Mouse (Mus musculus) erythroblast, embryonic 14.5 days (primary cell): ENCODE data around the gene Txndc17. TPM values are rescaled to one million over a fixed set of nuclear protein-coding genes. Genes with fewer than 3 reads are reported as not detected.

ENCODE experiments used
- H3K27me3 ChIP-seq: 2 replicates; pipeline ENCODE4 v1.6.1; 2012; ENCODE audit warnings: inconsistent platforms; ENCODE audit not compliant: control insufficient read depth
- H3K36me3 ChIP-seq: 2 replicates; pipeline ENCODE4 v1.6.1; 2012; ENCODE audit warnings: mild to moderate bottlenecking, inconsistent platforms; ENCODE audit not compliant: control insufficient read depth
- H3K4me1 ChIP-seq: 2 replicates; pipeline ENCODE4 v1.6.1; 2012; ENCODE audit warnings: inconsistent platforms; ENCODE audit not compliant: control insufficient read depth
- H3K4me3 ChIP-seq: replicated peaks from 2 replicates; pipeline ENCODE3; 2012; ENCODE audit warnings: moderate library complexity, mild to moderate bottlenecking, inconsistent platforms
- H3K9me3 ChIP-seq: 2 replicates; pipeline ENCODE4 v1.6.1; 2012; ENCODE audit warnings: low read length, inconsistent platforms, mixed read lengths; ENCODE audit not compliant: control insufficient read depth
- GATA1 ChIP-seq: IDR thresholded peaks from 2 replicates; pipeline ENCODE4 v1.6.1; 2012; ENCODE audit warnings: low read length, inconsistent platforms, mixed read lengths
- TAL1 ChIP-seq: IDR thresholded peaks from 3 replicates; pipeline ENCODE4 v1.6.1; 2012; ENCODE audit warnings: low read length, inconsistent platforms, mixed read lengths
- polyA plus RNA-seq: library from polyadenylated mRNA; stranded (reverse); fragments of >175 nt; gene quantifications from 2 replicates; pipeline ENCODE4 v1.2.3, GENCODE M21; 2012

Txndc17 gene
- polyA plus RNA-seq, 1 experiment: 2.1 TPM

DNA sequence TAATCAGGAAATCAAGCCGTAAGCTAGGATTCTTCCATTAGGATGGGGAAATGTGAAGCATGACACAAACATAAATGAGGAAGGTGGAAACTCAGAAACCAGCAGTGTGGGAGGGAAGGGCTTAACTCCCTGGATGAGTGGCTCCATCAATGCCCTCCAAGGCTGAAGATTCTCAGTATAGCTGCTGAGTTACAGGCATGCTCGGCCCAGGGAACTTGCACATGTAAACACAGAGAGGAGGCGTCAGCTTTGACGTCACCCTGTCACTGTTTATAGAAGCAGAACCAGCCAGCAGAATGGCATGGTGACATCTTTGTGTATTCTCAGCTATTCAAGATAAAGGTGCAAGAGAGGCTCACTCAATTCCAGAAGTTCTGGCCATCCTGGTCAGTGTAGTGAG is 23.1 kb upstream of the Txndc17 start:
- Histone ChIP-seq H3K9me3 (no peaks in the 10 kb centered on the region), H3K4me3 (no peak overlapping the region), H3K27me3 (no peaks in the 10 kb centered on the region), H3K4me1 (no peaks in the 10 kb centered on the region), H3K36me3 (peaks cover 27% of the 10 kb centered on the region)
- TF ChIP-seq GATA1 (no peak), TAL1 (no peak)

DNA sequence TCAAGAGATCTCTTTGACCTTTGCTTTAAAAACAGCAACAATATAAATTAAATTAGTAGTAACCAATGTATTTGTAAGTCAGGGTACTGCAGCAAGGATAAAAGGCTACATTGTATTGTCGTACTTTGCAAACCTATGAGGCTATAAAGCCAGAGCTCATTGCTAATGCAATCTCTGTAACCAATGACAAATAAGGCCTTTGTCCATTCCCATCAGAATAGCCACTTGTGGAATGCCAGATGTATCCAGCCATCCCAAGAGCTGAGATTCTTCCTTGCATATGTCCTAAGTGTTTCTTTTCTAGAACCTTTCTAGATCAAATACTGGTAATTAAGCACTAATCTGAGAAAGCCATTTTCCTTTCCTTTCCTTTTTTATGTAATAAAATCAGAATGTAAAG is 16.5 kb upstream of the Txndc17 start:
- no peaks in the 10 kb centered on the region for H3K4me1 ChIP-seq

DNA sequence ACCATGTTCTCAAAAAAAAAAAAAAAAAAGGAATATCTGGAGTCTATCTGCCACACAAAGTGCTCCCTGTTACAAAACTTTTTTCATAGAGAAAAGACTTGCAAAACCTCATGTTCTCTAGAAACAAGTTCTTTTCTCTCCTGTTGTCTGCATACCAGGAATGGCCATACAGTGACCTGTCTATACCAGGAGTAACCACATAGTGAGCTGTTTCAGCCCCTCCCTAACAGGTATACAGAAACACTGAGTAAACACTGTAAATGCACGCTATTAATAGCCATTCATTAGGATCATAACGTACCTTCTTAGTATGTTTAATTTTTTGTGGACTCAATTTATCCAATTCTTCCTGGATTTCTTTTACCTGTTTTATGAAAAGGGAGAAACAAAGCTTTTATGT is 13.1 kb upstream of the Txndc17 start:
- Histone ChIP-seq H3K9me3 (no peaks in the 10 kb centered on the region), H3K4me3 (no peak overlapping the region), H3K36me3 (peaks cover 37% of the 10 kb centered on the region), H3K4me1 (no peaks in the 10 kb centered on the region), H3K27me3 (no peaks in the 10 kb centered on the region)
- no peak for TF ChIP-seq GATA1
- TF ChIP-seq TAL1: no peak

More for the DNA sequence above, 16.5 kb upstream of the Txndc17 start:
- TF ChIP-seq TAL1 (no peak), GATA1 (no peak)
- Histone ChIP-seq H3K4me3 (no peak overlapping the region), H3K36me3 (peaks cover 39% of the 10 kb centered on the region), H3K9me3 (no peaks in the 10 kb centered on the region), H3K27me3 (no peaks in the 10 kb centered on the region)

DNA sequence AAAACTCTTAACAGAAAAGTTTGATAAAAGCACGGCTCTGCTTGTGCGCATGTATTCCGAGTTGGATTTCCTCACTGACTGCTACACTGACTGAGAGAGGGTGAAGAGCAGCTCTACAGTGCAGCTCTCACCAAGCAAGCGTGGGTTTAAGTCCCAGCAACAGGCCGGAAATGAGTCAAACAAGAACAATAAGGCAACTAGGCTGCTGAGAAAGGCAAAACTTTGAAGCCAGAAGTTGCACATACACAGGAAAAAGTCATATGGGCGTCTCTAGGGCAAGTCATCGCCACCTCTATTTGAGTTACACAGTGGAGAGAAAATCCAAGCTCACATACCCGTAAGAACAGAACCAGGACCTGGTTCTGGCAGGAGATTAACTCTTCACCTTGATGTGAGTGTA is 10.8 kb upstream of the Txndc17 start:
- peaks cover 25% of the 10 kb centered on the region for H3K36me3 ChIP-seq

DNA sequence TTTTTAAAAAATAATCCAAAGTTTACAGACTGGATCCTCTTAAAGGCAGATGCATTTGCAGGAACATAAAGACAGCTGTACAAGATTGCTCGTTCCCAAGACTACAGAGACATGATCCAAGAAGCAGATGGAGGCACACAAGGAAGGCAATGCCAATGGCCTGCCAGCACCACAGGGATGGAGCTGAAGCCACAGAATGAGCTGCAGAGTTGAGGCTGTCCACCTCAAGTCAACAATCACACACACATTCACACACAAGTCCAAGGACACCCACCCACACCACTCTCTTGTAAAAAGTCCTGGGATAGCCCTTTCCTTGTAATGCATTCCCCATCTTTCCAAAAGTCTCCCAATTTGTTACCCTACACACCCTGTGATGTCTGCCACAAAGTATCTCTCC is 3.9 kb upstream of the Txndc17 start:
- H3K9me3 ChIP-seq: no peaks in the 10 kb centered on the region
- peaks cover 33% of the 10 kb centered on the region for H3K4me1 ChIP-seq
- peaks cover 9% of the 10 kb centered on the region for H3K36me3 ChIP-seq

More for the DNA sequence above, 10.8 kb upstream of the Txndc17 start:
- Histone ChIP-seq H3K9me3 (no peaks in the 10 kb centered on the region), H3K27me3 (no peaks in the 10 kb centered on the region), H3K4me3 (no peak overlapping the region), H3K4me1 (no peaks in the 10 kb centered on the region)
- no peak for TF ChIP-seq GATA1
- no peak for TF ChIP-seq TAL1

DNA sequence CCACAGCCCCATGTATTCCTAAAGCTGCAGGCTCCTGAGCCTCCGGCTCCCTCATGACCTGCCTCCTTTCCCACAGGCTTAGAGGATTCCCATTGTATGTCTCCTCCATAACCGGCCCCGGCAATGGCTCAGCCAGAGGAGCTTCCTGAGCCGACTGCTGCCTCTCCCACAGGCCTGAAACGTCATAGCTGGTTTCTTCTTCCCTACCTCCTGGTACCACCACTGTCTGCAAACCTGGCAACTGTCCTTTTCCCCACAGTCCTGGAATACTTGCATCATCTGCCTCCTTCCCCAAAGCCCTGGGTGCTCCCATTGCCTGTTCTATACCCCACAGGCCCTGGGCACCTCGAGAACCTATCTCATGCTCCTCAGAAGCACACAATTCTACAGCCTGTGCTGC is 2.1 kb upstream of the Txndc17 start:
- Histone ChIP-seq H3K4me3 (no peak overlapping the region), H3K4me1 (peaks cover 33% of the 10 kb centered on the region), H3K27me3 (no peaks in the 10 kb centered on the region), H3K9me3 (no peaks in the 10 kb centered on the region), H3K36me3 (peaks cover 18% of the 10 kb centered on the region)
- TF ChIP-seq TAL1: no peak

More for the DNA sequence above, 3.9 kb upstream of the Txndc17 start:
- Histone ChIP-seq H3K27me3 (no peaks in the 10 kb centered on the region), H3K4me3 (no peak overlapping the region)
- TF ChIP-seq TAL1: no peak
- TF ChIP-seq GATA1: no peak

DNA sequence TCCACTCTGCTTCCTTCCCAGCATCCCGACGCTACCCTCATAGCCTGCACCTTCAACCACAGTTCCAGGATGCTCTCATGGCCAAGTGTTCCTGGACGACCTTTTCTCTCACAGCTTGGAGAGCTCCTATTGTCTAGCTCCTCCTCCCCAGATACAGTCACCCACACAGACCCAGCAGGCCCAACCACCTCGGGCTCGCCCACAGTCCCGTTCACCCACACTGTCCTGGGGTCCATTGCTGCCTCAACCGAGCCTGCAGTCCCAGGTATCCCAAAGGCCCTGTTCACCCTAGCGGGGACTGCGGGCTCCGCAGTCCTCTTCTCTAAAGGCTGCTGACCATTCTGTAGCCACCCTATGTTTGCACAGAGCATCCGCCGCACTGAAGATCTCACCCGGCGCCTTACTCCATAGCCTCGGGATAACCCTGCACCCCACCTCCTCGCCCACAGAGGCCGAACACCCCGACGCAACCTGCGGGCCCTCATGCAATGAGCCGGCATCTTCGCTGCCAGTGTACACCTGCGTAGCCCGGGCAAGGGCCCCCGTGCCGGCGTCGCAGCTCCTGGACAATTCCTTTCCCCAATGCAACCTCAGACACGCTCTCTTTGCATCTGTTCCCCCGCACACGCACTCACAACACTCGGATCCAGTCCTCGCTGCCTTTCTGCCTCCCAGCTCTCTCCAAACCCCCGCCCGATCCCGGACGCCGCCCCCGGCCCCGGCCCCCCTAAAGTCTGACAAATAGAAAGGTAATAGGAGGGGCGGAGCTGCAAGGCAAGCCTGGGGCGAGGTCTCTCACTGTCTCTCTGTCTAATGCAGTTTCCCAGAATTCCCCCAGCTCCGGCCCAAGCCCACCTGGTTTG is 775 bp upstream of the Txndc17 start, which contains the start of gene Gm43951:
Gm43951 (minus strand) TSS at position 500 of the 863 bp plus-strand sequence.
- no peaks in the 10 kb centered on the region for H3K27me3 ChIP-seq
- H3K36me3 ChIP-seq: peaks cover 27% of the 10 kb centered on the region
- TF ChIP-seq TAL1 (no peak), GATA1 (no peak)
- H3K9me3 ChIP-seq: no peaks in the 10 kb centered on the region
- H3K4me3 ChIP-seq: peak within 1 kb of the TSS; percentile 85
- H3K4me1 ChIP-seq: peaks cover 33% of the 10 kb centered on the region

DNA sequence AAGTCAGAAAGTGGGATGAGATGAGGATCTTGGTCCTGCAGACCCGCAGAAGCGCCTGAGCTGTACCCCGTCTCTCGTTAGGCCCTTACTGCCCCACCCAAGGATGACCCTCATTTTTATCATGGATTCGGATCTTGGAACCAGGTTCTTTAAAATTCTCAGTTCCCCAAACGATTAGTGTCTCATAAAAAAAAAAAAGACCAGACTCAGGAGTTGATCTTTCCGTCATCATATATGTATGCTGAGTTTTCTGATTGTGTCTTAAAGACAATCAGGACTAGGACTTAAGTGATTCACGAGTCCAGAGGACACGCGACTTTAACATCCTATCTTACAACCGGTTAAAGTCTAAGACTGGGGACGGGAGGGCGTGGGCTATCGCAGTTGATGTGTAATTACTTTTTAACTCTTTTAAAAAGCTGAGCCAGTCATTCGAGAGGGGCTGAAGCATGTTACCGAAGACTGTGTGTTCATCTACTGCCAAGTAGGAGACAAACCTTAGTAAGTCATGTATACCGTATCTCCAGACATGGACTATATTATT is 559 bp downstream of the Txndc17 start:
- TF ChIP-seq TAL1 (no peak), GATA1 (no peak)
- no peaks in the 10 kb centered on the region for H3K9me3 ChIP-seq
- peaks cover 31% of the 10 kb centered on the region for H3K36me3 ChIP-seq
- H3K27me3 ChIP-seq: no peaks in the 10 kb centered on the region
- peaks cover 33% of the 10 kb centered on the region for H3K4me1 ChIP-seq
- H3K4me3 ChIP-seq: peak overlapping the region; percentile 85

DNA sequence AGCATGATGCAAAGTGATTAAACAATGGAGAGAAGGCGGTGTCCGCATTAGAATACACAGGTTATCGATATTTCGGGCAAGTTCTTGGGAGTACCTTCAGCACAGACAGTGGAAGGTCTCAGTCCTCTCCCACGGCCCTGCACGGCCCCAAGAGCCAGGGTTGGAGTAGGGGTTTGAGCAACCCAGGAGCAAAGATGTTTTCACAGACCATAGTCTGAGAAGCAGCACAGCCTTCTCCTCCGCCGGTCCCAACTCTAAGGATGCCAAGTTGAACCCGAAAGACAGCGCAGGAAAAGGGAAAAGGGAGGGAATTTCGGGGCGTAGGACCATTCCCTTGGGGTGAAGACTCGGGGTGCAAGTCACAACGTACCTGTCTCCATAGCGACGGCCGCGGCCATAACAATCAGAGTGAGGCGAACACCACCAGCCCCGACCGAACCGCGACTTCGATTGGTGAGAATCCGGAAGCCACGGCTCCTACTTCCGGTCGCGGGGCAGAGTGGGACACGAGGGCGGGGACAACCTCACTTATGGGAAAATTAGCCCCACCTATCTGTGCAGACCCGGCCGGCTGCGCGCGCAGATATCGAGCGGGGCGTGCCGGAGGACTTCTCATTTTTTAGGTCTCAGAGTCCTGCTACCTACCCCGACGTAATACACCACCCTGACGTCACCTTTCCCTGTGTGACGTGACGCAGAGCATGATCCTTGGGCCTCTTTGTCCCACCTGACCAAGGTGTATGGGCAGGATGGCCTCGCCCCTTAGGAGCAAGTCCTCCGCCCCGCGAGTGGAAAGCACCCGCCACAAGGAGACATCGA is 7.5 kb downstream of the Txndc17 start:
- peaks cover 25% of the 10 kb centered on the region for H3K36me3 ChIP-seq
- H3K4me3 ChIP-seq: peak overlapping the region; percentile 70
- no peaks in the 10 kb centered on the region for H3K9me3 ChIP-seq
- TF ChIP-seq GATA1: no peak
- no peak for TF ChIP-seq TAL1
- peaks cover 21% of the 10 kb centered on the region for H3K4me1 ChIP-seq
- peaks cover 6% of the 10 kb centered on the region; the same call in 1 of the 2 replicates for H3K27me3 ChIP-seq
